Mouse (Mus musculus) yolk sac, embryonic 10.5 days (tissue): Measurements from ENCODE around the gene Sugct.
"Not testable (repeated sequence)": the region's sequence is repeated elsewhere in the genome, so short reads cannot be mapped to it uniquely, and the experiment has no call there.

ENCODE experiments used
- DNase-seq: peaks from one replicate; pipeline ENCODE4 v3.0.0-alpha.2; 2017; ENCODE audit warnings: low spot score

Sugct gene

GRCm38 (mm10) chr13:17604670-17605069 lies 90.7 kb downstream of the Sugct start:
- no peak for DNase-seq

GRCm38 (mm10) chr13:17603756-17604155 lies 91.6 kb downstream of the Sugct start:
- DNase-seq: no peak

GRCm38 (mm10) chr13:17585267-17585913 lies 110.0 kb downstream of the Sugct start:
- no peak for DNase-seq

GRCm38 (mm10) chr13:17584804-17585203 lies 110.5 kb downstream of the Sugct start:
- DNase-seq: no peak

GRCm38 (mm10) chr13:17581684-17582083 lies 113.7 kb downstream of the Sugct start:
- DNase-seq: no peak

- no peak for DNase-seq
Measured at GRCm38 (mm10) chr13:17559357-17559756, 136.0 kb downstream of the Sugct start.

GRCm38 (mm10) chr13:17536341-17536740 lies 159.0 kb downstream of the Sugct start:
- DNase-seq: no peak

GRCm38 (mm10) chr13:17534871-17535270 lies 160.5 kb downstream of the Sugct start:
- DNase-seq: no peak

- DNase-seq: no peak
Measured at GRCm38 (mm10) chr13:17534469-17534868, 160.9 kb downstream of the Sugct start.

- DNase-seq: no peak
Measured at GRCm38 (mm10) chr13:17511184-17511778, 184.1 kb downstream of the Sugct start.

- DNase-seq: no peak
Measured at GRCm38 (mm10) chr13:17494936-17495335, 200.4 kb downstream of the Sugct start.

GRCm38 (mm10) chr13:17494056-17494574 lies 201.2 kb downstream of the Sugct start:
- DNase-seq: no peak

GRCm38 (mm10) chr13:17457981-17458380 lies 237.4 kb downstream of the Sugct start:
- not testable (repeated sequence) for DNase-seq

GRCm38 (mm10) chr13:17432139-17432916 lies 263.0 kb downstream of the Sugct start:
- peak; percentile 9 for DNase-seq

GRCm38 (mm10) chr13:17421875-17422274 lies 273.5 kb downstream of the Sugct start:
- DNase-seq: no peak

GRCm38 (mm10) chr13:17420557-17420956 lies 274.8 kb downstream of the Sugct start:
- DNase-seq: no peak

- DNase-seq: no peak
Measured at GRCm38 (mm10) chr13:17342836-17343235, 352.5 kb downstream of the Sugct start.

- DNase-seq: no peak
Measured at GRCm38 (mm10) chr13:17335885-17336540, 359.3 kb downstream of the Sugct start.

GRCm38 (mm10) chr13:17326863-17327262 lies 368.5 kb downstream of the Sugct start:
- DNase-seq: no peak

- no peak for DNase-seq
Measured at GRCm38 (mm10) chr13:17301590-17301989, 393.8 kb downstream of the Sugct start.

GRCm38 (mm10) chr13:17297462-17298005 lies 397.8 kb downstream of the Sugct start:
- DNase-seq: no peak

- DNase-seq: peak; percentile 2
Measured at GRCm38 (mm10) chr13:17296912-17297311, 398.4 kb downstream of the Sugct start.
